Mouse (Mus musculus) cerebellum, adult 2 months (tissue): ENCODE measurements around the gene Olfr616.

Experiments used
- CTCF ChIP-seq: fragments of 200-500 bp; IDR thresholded peaks from 2 replicates; pipeline ENCODE4 v1.5.1; 2011; ENCODE audit warnings: low read depth, mild to moderate bottlenecking, control low read depth, low read length, moderate library complexity, borderline replicate concordance; ENCODE audit not compliant: insufficient read depth
- POLR2A ChIP-seq: fragments of 200-500 bp; IDR thresholded peaks from 2 replicates; pipeline ENCODE4 v1.6.1; 2011; ENCODE audit warnings: low read length, control low read depth, borderline replicate concordance; ENCODE audit not compliant: insufficient read depth

GRCm38 (mm10) chr7:103572761-103573160, 3.8 kb upstream of the Olfr616 start, which contains the start of gene Olfr617:
- TF ChIP-seq CTCF (no peak), POLR2A (no peak)
